Mouse (Mus musculus) urinary bladder, adult 18-20 months (tissue): Measurements from ENCODE around the gene Tfap4.
A peak's percentile ranks its signal among the peaks of the same experiment; 100 is the strongest.
"Not testable (repeated sequence)": the region's sequence is repeated elsewhere in the genome, so short reads cannot be mapped to it uniquely, and the experiment has no call there.

Experiments used
- DNase-seq, 2 experiments: peaks; one replicate each; pipeline ENCODE4 v3.0.0; 2022; ENCODE audit warnings: low spot score in 2 of 2, mixed read lengths in 2 of 2

Gene Tfap4

GRCm38 (mm10) chr16:4592909-4593875, 33.5 kb upstream of the Tfap4 start:
- no peak for DNase-seq

- no peak for DNase-seq
Measured at GRCm38 (mm10) chr16:4590236-4590635, 30.6 kb upstream of the Tfap4 start.

GRCm38 (mm10) chr16:4587516-4588210, 28.0 kb upstream of the Tfap4 start:
- no peak for DNase-seq

- DNase-seq = peak; percentile 91 to 97
Measured at GRCm38 (mm10) chr16:4586531-4587123, 27.0 kb upstream of the Tfap4 start.

GRCm38 (mm10) chr16:4585642-4586530, 26.2 kb upstream of the Tfap4 start:
- no peak for DNase-seq

- no peak for DNase-seq
Measured at GRCm38 (mm10) chr16:4584438-4584837, 24.8 kb upstream of the Tfap4 start.

GRCm38 (mm10) chr16:4583807-4584206, 24.2 kb upstream of the Tfap4 start:
- DNase-seq = no peak

GRCm38 (mm10) chr16:4581179-4581578, 21.5 kb upstream of the Tfap4 start:
- not testable (repeated sequence) for DNase-seq

GRCm38 (mm10) chr16:4578630-4579029, 19.0 kb upstream of the Tfap4 start:
- DNase-seq = no peak

- no peak for DNase-seq
Measured at GRCm38 (mm10) chr16:4576873-4577272, 17.2 kb upstream of the Tfap4 start.

GRCm38 (mm10) chr16:4576038-4576437, 16.4 kb upstream of the Tfap4 start:
- no peak for DNase-seq

- no peak for DNase-seq
Measured at GRCm38 (mm10) chr16:4570737-4571136, 11.1 kb upstream of the Tfap4 start.

- DNase-seq = peak; percentile 67 to 78
Measured at GRCm38 (mm10) chr16:4567912-4568311, 8.3 kb upstream of the Tfap4 start.

- peak; percentile 58 to 69 for DNase-seq
Measured at GRCm38 (mm10) chr16:4560145-4560952, 695 bp upstream of the Tfap4 start.

GRCm38 (mm10) chr16:4558980-4559631, 548 bp downstream of the Tfap4 start:
- peak; percentile 48 to 75 for DNase-seq

GRCm38 (mm10) chr16:4558384-4558979, 1.2 kb downstream of the Tfap4 start:
- peak; percentile 85 to 89 for DNase-seq

GRCm38 (mm10) chr16:4557949-4558348, 1.7 kb downstream of the Tfap4 start:
- peak; percentile 57 to 66 for DNase-seq

GRCm38 (mm10) chr16:4557085-4557484, 2.6 kb downstream of the Tfap4 start:
- DNase-seq = no peak

GRCm38 (mm10) chr16:4555555-4555954, 4.1 kb downstream of the Tfap4 start:
- no peak for DNase-seq
